ENCODE assay signal across 7 mouse cellular contexts in genomic region chr14:21659652-21660051, GRCm38 (mm10). TPM values are rescaled to one million over a fixed set of nuclear protein-coding genes. Genes with fewer than 3 reads are reported as not detected.
DNase-seq lines count a peak whose midpoint lies in the region; ATAC-seq and TF ChIP-seq lines count a peak whose summit lies in the region.

No protein-coding gene starts in this region.

- DNase-seq in WW6 (ENCODE audit: low read depth, low spot score) = peak; percentile 50
- peak; percentile 84 for DNase-seq in embryo, embryonic 10 days (ENCODE audit: low spot score)
- DNase-seq in lung, postnatal 0 days (ENCODE audit: low spot score) = peak; percentile 77
- peak; percentile 81 for DNase-seq in retina, embryonic 14.5 days (ENCODE audit: low spot score)

- H3K9me3 ChIP-seq in E14TG2a.4 (ENCODE audit: low read length) = no peaks in the 10 kb centered on the region
- no peaks in the 10 kb centered on the region for H3K9me3 ChIP-seq in heart, embryonic 11.5 days (replicated peaks; ENCODE audit: control insufficient read depth, low read length)
- H3K9me3 ChIP-seq in kidney, embryonic 15.5 days (replicated peaks) = no peaks in the 10 kb centered on the region
- no peaks in the 10 kb centered on the region for H3K9me3 ChIP-seq in lung, postnatal 0 days (ENCODE audit: low read length)

- TF ChIP-seq CTCF in E14TG2a.4 (conservative IDR thresholded peaks at IDR 0.05; ENCODE audit: low read length) = peak; percentile 44
- peak; percentile 80 for TF ChIP-seq CTCF in lung, postnatal 0 days (IDR thresholded peaks at IDR 0.05)

- 0 out of 2 replicates have a peak, but pooled peaks have one; percentile 68 for ATAC-seq in heart, embryonic 11.5 days (replicated peaks; ENCODE audit: insufficient number of reproducible peaks, low FRiP score, low TSS enrichment)
- peak; percentile 73 for ATAC-seq in kidney, embryonic 15.5 days (replicated peaks; ENCODE audit: low FRiP score)
- ATAC-seq in lung, postnatal 0 days = peak; percentile 79

- H3K4me3 ChIP-seq in E14TG2a.4 (replicated peaks; ENCODE audit: low read length) = no peak overlapping the region
- H3K4me3 ChIP-seq in heart, embryonic 11.5 days (ENCODE audit: low read depth, low read length) = no peak overlapping the region
- no peak overlapping the region for H3K4me3 ChIP-seq in kidney, embryonic 15.5 days (replicated peaks)
- H3K4me3 ChIP-seq in lung, postnatal 0 days (ENCODE audit: low read depth, low read length) = no peak overlapping the region

- WGBS in heart, embryonic 11.5 days (ENCODE audit: insufficient replicate concordance) = 37% methylated on average over 5 of the region's 5 CpGs
- WGBS in kidney, embryonic 15.5 days = 16% methylated on average over 5 of the region's 5 CpGs
- 27% methylated on average over 5 of the region's 5 CpGs for WGBS in lung, postnatal 0 days

- H3K4me2 ChIP-seq in heart, embryonic 11.5 days = peak overlapping the region; percentile 48
- no peak overlapping the region for H3K4me2 ChIP-seq in kidney, embryonic 15.5 days
- H3K4me2 ChIP-seq in lung, postnatal 0 days (replicated peaks; ENCODE audit: low read depth, low read length) = 0 out of 2 replicates have a peak overlapping the region, but pooled peaks have one; percentile 30

- no peak for TF ChIP-seq EP300 in lung, postnatal 0 days (IDR thresholded peaks at IDR 0.05)

- peaks cover 99% of the 10 kb centered on the region for H3K36me3 ChIP-seq in E14TG2a.4 (ENCODE audit: insufficient read depth, low read length)
- peaks cover 10% of the 10 kb centered on the region; the same call in 1 of the 2 replicates for H3K36me3 ChIP-seq in heart, embryonic 11.5 days (ENCODE audit: control insufficient read depth, insufficient read depth, low read length)
- H3K36me3 ChIP-seq in kidney, embryonic 15.5 days = peaks cover 44% of the 10 kb centered on the region
- H3K36me3 ChIP-seq in lung, postnatal 0 days (ENCODE audit: insufficient read depth, low read length) = peaks cover 15% of the 10 kb centered on the region; the same call in 1 of the 2 replicates

- no peak overlapping the region for H3K9ac ChIP-seq in heart, embryonic 11.5 days (ENCODE audit: low read depth, low read length)
- H3K9ac ChIP-seq in kidney, embryonic 15.5 days = no peak overlapping the region
- H3K9ac ChIP-seq in lung, postnatal 0 days (replicated peaks; ENCODE audit: low read depth) = no peak overlapping the region

- H3K4me1 ChIP-seq in E14TG2a.4 (replicated peaks; ENCODE audit: low read depth, low read length) = peaks cover 97% of the 10 kb centered on the region
- peaks cover 9% of the 10 kb centered on the region for H3K4me1 ChIP-seq in heart, embryonic 11.5 days (ENCODE audit: control insufficient read depth, insufficient read depth, low read length)
- H3K4me1 ChIP-seq in kidney, embryonic 15.5 days = no peaks in the 10 kb centered on the region; the same call in 1 of the 2 replicates
- H3K4me1 ChIP-seq in lung, postnatal 0 days (ENCODE audit: insufficient read depth, low read depth, low read length) = no peaks in the 10 kb centered on the region

- no peaks in the 10 kb centered on the region for H3K27me3 ChIP-seq in E14TG2a.4 (ENCODE audit: insufficient read depth, low read length)
- H3K27me3 ChIP-seq in heart, embryonic 11.5 days (ENCODE audit: control insufficient read depth, insufficient read depth, low read length) = no peaks in the 10 kb centered on the region
- H3K27me3 ChIP-seq in kidney, embryonic 15.5 days = no peaks in the 10 kb centered on the region
- H3K27me3 ChIP-seq in lung, postnatal 0 days (replicated peaks; ENCODE audit: insufficient read depth, low read length) = no peaks in the 10 kb centered on the region

- no peak overlapping the region for H3K27ac ChIP-seq in heart, embryonic 11.5 days (ENCODE audit: low read depth, low read length)
- H3K27ac ChIP-seq in kidney, embryonic 15.5 days = no peak overlapping the region
- no peak overlapping the region for H3K27ac ChIP-seq in lung, postnatal 0 days (ENCODE audit: low read length)

RNA-seq across cellular contexts. Expression of gene Dupd1, which starts 54.7 kb away (rescaled TPM):
- polyA plus RNA-seq in heart, embryonic 11.5 days (2014; fragmentation: Nextera tagmentation; extraction: Ambion mirVana) = 0.73 TPM in 1 of 2 replicates, not detected in the other
- polyA plus RNA-seq in kidney, embryonic 15.5 days (2015; fragmentation: Nextera tagmentation; extraction: Ambion mirVana) = 0.14 TPM in 1 of 2 replicates, not detected in the other
- polyA plus RNA-seq in lung, postnatal 0 days (2015; fragmentation: Nextera tagmentation; extraction: Ambion mirVana) = 0.16 and 0.24 TPM in 2 replicates
